Comparison of ENCODE assay signal across 8 mouse cellular contexts in the genomic region with DNA sequence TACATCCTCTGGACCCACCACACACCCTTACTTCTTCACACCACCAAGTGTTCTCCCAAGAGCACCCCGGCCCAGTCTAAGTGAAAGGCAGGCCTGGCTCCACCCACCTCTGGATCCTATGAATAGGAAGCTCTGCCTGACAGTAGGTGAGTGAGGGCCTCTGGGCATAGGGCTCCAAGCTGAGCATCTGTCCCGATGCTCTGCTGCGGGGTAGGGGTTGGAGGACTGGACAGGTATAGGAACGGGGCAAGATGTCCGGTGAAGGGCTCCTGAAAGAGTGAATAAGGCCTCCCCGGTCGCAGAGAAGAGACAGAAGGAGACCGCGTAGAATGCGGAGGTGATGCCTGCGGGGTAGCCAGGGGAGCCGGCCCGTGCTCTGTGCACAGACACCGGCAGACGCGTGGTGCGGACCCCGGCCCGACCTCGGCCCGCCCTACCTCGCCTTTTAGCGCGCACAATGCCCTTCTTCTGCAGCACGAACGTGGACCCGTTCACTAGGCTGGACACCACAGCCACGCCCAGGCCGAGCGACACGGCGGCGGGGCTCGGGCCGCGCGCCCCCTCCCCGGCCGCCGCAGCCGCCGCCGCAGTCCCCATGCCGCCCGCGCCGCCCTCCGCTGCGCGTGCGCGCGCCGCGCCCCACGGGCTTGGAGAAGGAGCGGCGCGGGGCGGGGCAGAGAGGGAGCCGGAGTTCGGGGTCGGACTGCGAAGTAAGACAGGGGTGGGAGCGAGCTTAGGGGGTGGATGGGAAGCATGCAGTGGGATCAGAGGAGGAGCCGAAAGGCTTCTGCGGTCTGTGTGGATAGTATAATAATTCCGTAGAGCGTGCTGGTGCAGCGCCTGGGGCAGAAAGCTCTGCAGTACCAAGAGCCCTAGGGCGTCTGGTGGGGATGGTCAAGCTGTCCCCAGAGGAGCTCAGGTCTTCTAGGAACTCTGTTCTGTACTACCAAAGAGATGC. TPM values are rescaled to one million over a fixed set of nuclear protein-coding genes. Genes with fewer than 3 reads are reported as not detected.
DNase-seq lines count a peak whose midpoint lies in the region; ATAC-seq and TF ChIP-seq lines count a peak whose summit lies in the region.

No protein-coding gene starts in this region.

- WGBS in lung, embryonic 15.5 days = 2% methylated on average over 68 of the region's 71 CpGs
- 2% methylated on average over 71 of the region's 71 CpGs for WGBS in thymus, adult 2 months

- no peaks in the 10 kb centered on the region for H3K36me3 ChIP-seq in lung, embryonic 15.5 days
- H3K36me3 ChIP-seq in thymus, adult 2 months (ENCODE audit: control insufficient read depth, insufficient read depth, low read length) = no peaks in the 10 kb centered on the region

- H3K27ac ChIP-seq in lung, embryonic 15.5 days = peak overlapping the region; percentile 66
- no peak overlapping the region for H3K27ac ChIP-seq in thymus, adult 2 months (ENCODE audit: control insufficient read depth, insufficient read depth, low read length)

- peak; percentile 95 for ATAC-seq in lung, embryonic 15.5 days (ENCODE audit: borderline replicate concordance, extremely low read depth, low FRiP score, low TSS enrichment)

- peak; percentile 87 for DNase-seq in Muller cell, postnatal 12 days (ENCODE audit: inconsistent ontology term)
- peak; percentile 59 for DNase-seq in cerebellum, adult 8-10 months
- DNase-seq in forelimb bud, embryonic 11.5 days (ENCODE audit: low read depth, low spot score) = peak; percentile 70
- DNase-seq in heart, postnatal 4 days = peak; percentile 72
- peak; percentile 35 to 58 for DNase-seq in layer of hippocampus, adult 8-10 months (ENCODE audit: low spot score in 2 of 2)
- DNase-seq in ovary, postnatal 10 days (ENCODE audit: low spot score) = peak; percentile 21
- DNase-seq in thymus, adult 2 months = peak; percentile 45

- peak overlapping the region; percentile 68 for H3K4me3 ChIP-seq in lung, embryonic 15.5 days
- H3K4me3 ChIP-seq in thymus, adult 2 months (ENCODE audit: control insufficient read depth, insufficient read depth, low read length) = peak overlapping the region; percentile 55

- H3K9ac ChIP-seq in lung, embryonic 15.5 days = peak overlapping the region; percentile 75

- H3K27me3 ChIP-seq in lung, embryonic 15.5 days = no peaks in the 10 kb centered on the region
- peaks cover 2% of the 10 kb centered on the region; the same call in 1 of the 2 replicates for H3K27me3 ChIP-seq in thymus, adult 2 months (ENCODE audit: control insufficient read depth, insufficient read depth, low read length)

- peaks cover 11% of the 10 kb centered on the region for H3K4me1 ChIP-seq in lung, embryonic 15.5 days
- peaks cover 10% of the 10 kb centered on the region for H3K4me1 ChIP-seq in thymus, adult 2 months (replicated peaks; ENCODE audit: control insufficient read depth, insufficient read depth, low read length)

- TF ChIP-seq POLR2A in thymus, adult 2 months (IDR thresholded peaks at IDR 0.05; ENCODE audit: control insufficient read depth, extremely low read depth, insufficient read depth, low read length, poor library complexity) = no peak

- H3K4me2 ChIP-seq in lung, embryonic 15.5 days = peak overlapping the region; percentile 77

- TF ChIP-seq CTCF in thymus, adult 2 months (IDR thresholded peaks at IDR 0.05; ENCODE audit: borderline replicate concordance, control insufficient read depth, extremely low read depth, insufficient read depth, low read length, poor library complexity) = no peak

- H3K9me3 ChIP-seq in lung, embryonic 15.5 days = no peaks in the 10 kb centered on the region

RNA-seq across cellular contexts. Expression of gene Nipa1, which starts 0.5 kb away (rescaled TPM):
- 1 to 10 TPM; 3.7 to 3.8 TPM for total RNA-seq in heart, postnatal 4 days (2021)
- 10 to 100 TPM; 56.1 to 63.1 (median 61.7) TPM for total RNA-seq in layer of hippocampus, adult 8-10 months (2022)
- 7.3 and 8.0 TPM in 2 replicates for polyA plus RNA-seq in lung, embryonic 15.5 days (2015; fragmentation: Nextera tagmentation; extraction: Ambion mirVana)
- polyA plus RNA-seq in thymus, adult 2 months (2012; rRNA removed) = 0.74 and 0.80 TPM in 2 replicates

RNA-seq across cellular contexts. Expression of gene Herc2, which starts 30.7 kb away (rescaled TPM):
- 10 to 100 TPM; 42.8 to 43.6 TPM for total RNA-seq in heart, postnatal 4 days (2021)
- 100 to 1,000 TPM; 121 to 145 (median 135) TPM for total RNA-seq in layer of hippocampus, adult 8-10 months (2022)
- polyA plus RNA-seq in lung, embryonic 15.5 days (2015; fragmentation: Nextera tagmentation; extraction: Ambion mirVana) = 21.4 and 22.3 TPM in 2 replicates
- polyA plus RNA-seq in thymus, adult 2 months (2012; rRNA removed) = 32.0 and 33.1 TPM in 2 replicates

RNA-seq across cellular contexts. Expression of gene Nipa2, which starts 57.0 kb away (rescaled TPM):
- total RNA-seq in heart, postnatal 4 days (2021) = 10 to 100 TPM; 52.7 to 54.0 TPM
- total RNA-seq in layer of hippocampus, adult 8-10 months (2022) = 10 to 100 TPM; 46.9 to 59.8 (median 54.4) TPM
- polyA plus RNA-seq in lung, embryonic 15.5 days (2015; fragmentation: Nextera tagmentation; extraction: Ambion mirVana) = 46.1 and 46.3 TPM in 2 replicates
- polyA plus RNA-seq in thymus, adult 2 months (2012; rRNA removed) = 18.1 and 23.0 TPM in 2 replicates

Comparison
In these comparisons a context has a peak if more than half of its experiments do, and no peak if none do; other contexts are left out.
1. DNase-seq: peak in every context shown above with its lines; median percentile 87 in Muller cell, postnatal 12 days; 72 in heart, postnatal 4 days; 70 in forelimb bud, embryonic 11.5 days; 59 in cerebellum, adult 8-10 months; 46 in layer of hippocampus, adult 8-10 months; 45 in thymus, adult 2 months; 21 in ovary, postnatal 10 days.
2. RNA of gene Nipa1, which starts 0.5 kb away (total RNA-seq): 56.1 to 63.1 TPM in layer of hippocampus, adult 8-10 months; 3.7 to 3.8 TPM in heart, postnatal 4 days; every median in the first group is over 10 times any median in the second.